In the genomic region with DNA sequence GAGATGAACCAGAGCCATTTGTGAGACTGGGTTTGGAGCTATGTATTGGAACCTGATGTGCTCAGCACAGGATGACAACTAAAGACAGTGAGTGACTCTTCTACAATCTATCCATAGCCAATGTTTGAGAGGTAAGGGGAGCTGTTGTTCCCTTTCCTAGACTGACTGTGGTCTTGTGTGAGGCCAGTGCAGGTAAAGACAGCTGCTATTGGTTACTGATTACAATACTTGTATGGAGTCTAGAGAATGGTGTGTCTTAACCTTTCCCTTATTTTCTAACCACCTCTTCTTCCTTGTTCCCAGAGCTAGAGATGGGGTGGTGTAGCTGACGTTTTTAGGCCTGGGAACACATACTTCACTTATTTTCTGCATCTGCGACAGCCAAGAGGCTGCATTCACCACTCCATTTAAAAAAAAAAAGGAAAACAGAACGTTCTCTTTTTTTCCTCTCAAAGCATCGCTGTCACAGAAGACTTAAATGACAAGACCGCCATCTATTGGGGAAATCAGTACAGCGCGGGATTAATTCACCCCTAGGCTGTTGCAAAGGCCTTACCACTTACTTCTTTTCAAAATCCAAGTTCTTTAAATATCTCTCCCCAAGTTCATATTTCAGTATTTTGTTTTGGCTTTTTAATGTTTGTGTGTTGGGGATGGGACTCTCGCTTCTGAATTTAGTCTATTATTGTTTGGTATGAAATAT, we compare ENCODE assay signal across 8 mouse cellular contexts. TPM values are rescaled to one million over a fixed set of nuclear protein-coding genes. Genes with fewer than 3 reads are reported as not detected.
DNase-seq lines count a peak whose midpoint lies in the region; ATAC-seq lines count a peak whose summit lies in the region.

No protein-coding gene starts in this region.

- no peaks in the 10 kb centered on the region for H3K9me3 ChIP-seq in intestine, embryonic 16.5 days (ENCODE audit: control insufficient read depth, low read length)

- H3K9ac ChIP-seq in intestine, embryonic 16.5 days (ENCODE audit: low read depth, low read length) = no peak overlapping the region; the same call in 1 of the 2 replicates

- WGBS in intestine, embryonic 16.5 days = 3% methylated on average over 8 of the region's 8 CpGs

- peak overlapping the region; percentile 60 for H3K4me3 ChIP-seq in intestine, embryonic 16.5 days (ENCODE audit: low read length)

- intact Hi-C loops in gastrocnemius, postnatal 14 days (cut with DNase I; ENCODE audit: low total_unique reads) = loop anchor here (10.0 kb wide), 1 partner anchor 241 kb away; no protein-coding TSS in a partner anchor
- intact Hi-C loops in left cerebral cortex, postnatal 4 days (cut with DNase I) = loop anchor here (5.0 kb wide), 2 partner anchors 63 to 243 kb away; partner anchors contain the start of gene Zfp51

- peak overlapping the region; percentile 92 for H3K27ac ChIP-seq in intestine, embryonic 16.5 days (ENCODE audit: low read length)

- H3K36me3 ChIP-seq in intestine, embryonic 16.5 days (ENCODE audit: control insufficient read depth, insufficient read depth, low read length) = no peaks in the 10 kb centered on the region

- peak; percentile 60 for DNase-seq in urinary bladder, postnatal 14 days (ENCODE audit: low spot score)
- no peak for DNase-seq in urinary bladder, adult 2 months (ENCODE audit: low spot score)
- peak; percentile 34 for DNase-seq in gastrocnemius, postnatal 14 days
- DNase-seq in left cerebral cortex, postnatal 4 days = peak; percentile 53
- DNase-seq in mesoderm, embryonic 11.5 days (ENCODE audit: low read depth, low spot score) = peak; percentile 78
- DNase-seq in right cerebral cortex, postnatal 4 days = peak; percentile 47

- ATAC-seq in common myeloid progenitor, adult 5-6 weeks (replicated peaks; ENCODE audit: low read depth, poor library complexity, severe bottlenecking) = peak; percentile 75
- ATAC-seq in intestine, embryonic 16.5 days = peak; percentile 68

- H3K4me2 ChIP-seq in intestine, embryonic 16.5 days (ENCODE audit: low read depth, low read length) = peak overlapping the region; percentile 64

- H3K4me1 ChIP-seq in intestine, embryonic 16.5 days (ENCODE audit: control insufficient read depth, insufficient read depth, low read length) = peaks cover 4% of the 10 kb centered on the region; the same call in 1 of the 2 replicates

- no peaks in the 10 kb centered on the region for H3K27me3 ChIP-seq in intestine, embryonic 16.5 days (replicated peaks; ENCODE audit: control insufficient read depth, insufficient read depth, low read length)

RNA-seq across cellular contexts. Expression of gene Zfp52, which starts 19.8 kb away (rescaled TPM):
- polyA plus RNA-seq in urinary bladder, adult 2 months (2012; rRNA removed) = 4.7 and 5.6 TPM in 2 replicates
- total RNA-seq in common myeloid progenitor, adult 5-6 weeks (2017) = 39.2 and 47.4 TPM in 2 replicates
- 1 to 10 TPM; 3.3 to 3.9 TPM for total RNA-seq in gastrocnemius, postnatal 14 days (2021)
- 3.1 and 3.4 TPM in 2 replicates for polyA plus RNA-seq in intestine, embryonic 16.5 days (2015; fragmentation: Nextera tagmentation; extraction: Ambion mirVana)
- 10 to 100 TPM in 1 of 2 experiments, 1 to 10 TPM in 1; 9.5 to 10.2 TPM for total RNA-seq in left cerebral cortex, postnatal 4 days (2021)

RNA-seq across cellular contexts. Expression of gene Zfp53, which starts 26.8 kb away (rescaled TPM):
- polyA plus RNA-seq in urinary bladder, adult 2 months (2012; rRNA removed) = 8.1 and 9.2 TPM in 2 replicates
- total RNA-seq in common myeloid progenitor, adult 5-6 weeks (2017) = 9.1 and 14.6 TPM in 2 replicates
- 1 to 10 TPM; 1.3 to 1.5 TPM for total RNA-seq in gastrocnemius, postnatal 14 days (2021)
- 11.2 and 12.1 TPM in 2 replicates for polyA plus RNA-seq in intestine, embryonic 16.5 days (2015; fragmentation: Nextera tagmentation; extraction: Ambion mirVana)
- total RNA-seq in left cerebral cortex, postnatal 4 days (2021) = 1 to 10 TPM; 7.3 to 8.0 TPM

RNA-seq across cellular contexts. Expression of gene Zfp948, which starts 51.3 kb away (rescaled TPM):
- 8.5 and 9.8 TPM in 2 replicates for polyA plus RNA-seq in urinary bladder, adult 2 months (2012; rRNA removed)
- total RNA-seq in common myeloid progenitor, adult 5-6 weeks (2017) = 2.9 and 5.2 TPM in 2 replicates
- 1 to 10 TPM; 2.6 to 2.7 TPM for total RNA-seq in gastrocnemius, postnatal 14 days (2021)
- 17.7 and 18.2 TPM in 2 replicates for polyA plus RNA-seq in intestine, embryonic 16.5 days (2015; fragmentation: Nextera tagmentation; extraction: Ambion mirVana)
- total RNA-seq in left cerebral cortex, postnatal 4 days (2021) = 10 to 100 TPM; 18.8 to 19.9 TPM
